Mouse (Mus musculus): ENCODE measurements around the gene Nudcd2. TPM values are rescaled to one million over a fixed set of nuclear protein-coding genes. Genes with fewer than 3 reads are reported as not detected.

The Nudcd2 gene
- polyA plus RNA-seq, 1 experiment from 2014 or later, result 83.1 TPM

DNA sequence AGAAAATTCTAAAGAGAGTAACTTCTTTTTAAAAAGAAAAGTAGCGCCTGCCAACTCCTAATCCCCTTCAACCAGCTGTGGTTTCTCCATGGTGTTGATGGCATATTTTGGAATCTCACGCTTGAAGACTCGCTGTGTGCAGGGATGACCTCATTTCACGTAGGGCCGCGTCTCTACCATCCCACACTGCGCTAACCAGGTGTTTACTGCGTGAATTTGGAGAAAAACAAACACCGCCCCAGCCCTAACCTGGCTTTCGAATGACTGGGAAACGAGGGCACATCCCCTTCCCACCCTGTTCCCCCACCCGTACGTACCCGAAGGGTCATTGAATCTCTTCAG lies 499 bp upstream of the Nudcd2 start:
- Histone ChIP-seq H3K36me3 (ENCODE audit: control insufficient read depth, insufficient read depth, low read length) (peaks cover 7% of the 10 kb centered on the region; the same call in 1 of the 2 replicates), H3K27ac (replicated peaks) (no peak overlapping the region), H3K4me1 (replicated peaks; ENCODE audit: control insufficient read depth, insufficient read depth) (peaks cover 3% of the 10 kb centered on the region; the same call in 1 of the 2 replicates), H3K4me2 (replicated peaks; ENCODE audit: low read depth) (peak overlapping the region; percentile 75), H3K9ac (ENCODE audit: low read length) (peak overlapping the region; percentile 36), H3K27me3 (ENCODE audit: control insufficient read depth, insufficient read depth, low read length) (no peaks in the 10 kb centered on the region), H3K9me3 (ENCODE audit: control insufficient read depth, low read length) (no peaks in the 10 kb centered on the region), H3K4me3 (ENCODE audit: low read depth, low read length) (peak overlapping the region; percentile 51)
- DNase-seq (ENCODE audit: low spot score) (no peak), ATAC-seq (ENCODE audit: low FRiP score, low TSS enrichment) (no peak; the same call in 1 of the 2 replicates)
- WGBS, result under 1% methylated on average over 14 of the region's 14 CpGs
- TF ChIP-seq CTCF (IDR thresholded peaks at IDR 0.05; ENCODE audit: low read depth), result no peak
- TF ChIP-seq EP300 (optimal IDR thresholded peaks at IDR 0.05), result no peak

DNA sequence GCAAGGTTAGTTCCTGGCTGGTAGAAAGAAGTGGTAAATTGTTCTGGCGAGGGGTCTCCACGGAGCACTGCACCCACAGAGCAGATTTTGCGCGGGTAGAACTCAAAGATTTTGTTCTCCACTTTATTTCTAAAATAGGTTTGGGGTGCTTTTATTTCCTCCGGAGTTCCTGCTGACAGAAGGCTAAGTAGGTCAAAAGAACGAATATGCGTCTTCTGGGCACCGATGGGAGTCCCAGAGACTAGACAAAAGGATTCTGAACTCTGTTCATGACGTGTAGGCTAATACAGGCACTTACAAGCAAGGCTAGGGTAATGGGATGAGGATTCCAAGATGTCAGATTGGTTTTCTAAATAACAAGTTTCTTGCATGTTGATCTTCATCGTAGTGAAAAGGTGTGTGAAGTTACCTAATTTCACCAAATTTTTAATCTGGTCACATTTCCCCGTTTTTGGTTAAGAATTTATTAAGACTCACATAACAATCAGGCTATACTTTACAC lies 835 bp downstream of the Nudcd2 start:
- H3K9ac ChIP-seq (ENCODE audit: low read length), result peak overlapping the region; percentile 89
- TF ChIP-seq CTCF (IDR thresholded peaks at IDR 0.05; ENCODE audit: low read depth) (no peak), EP300 (optimal IDR thresholded peaks at IDR 0.05) (no peak)
- ATAC-seq (ENCODE audit: low FRiP score, low TSS enrichment), result no peak
- peak overlapping the region; percentile 83 for H3K4me2 ChIP-seq (replicated peaks; ENCODE audit: low read depth)
- H3K36me3 ChIP-seq (ENCODE audit: control insufficient read depth, insufficient read depth, low read length), result peaks cover 9% of the 10 kb centered on the region; the same call in 1 of the 2 replicates
- 4% methylated on average over 11 of the region's 11 CpGs for WGBS
- peaks cover 3% of the 10 kb centered on the region; the same call in 1 of the 2 replicates for H3K4me1 ChIP-seq (replicated peaks; ENCODE audit: control insufficient read depth, insufficient read depth)
- no peaks in the 10 kb centered on the region for H3K9me3 ChIP-seq (ENCODE audit: control insufficient read depth, low read length)
- H3K4me3 ChIP-seq (ENCODE audit: low read depth, low read length), result peak overlapping the region; percentile 84
- H3K27me3 ChIP-seq (ENCODE audit: control insufficient read depth, insufficient read depth, low read length), result no peaks in the 10 kb centered on the region
- peak overlapping the region; percentile 84 for H3K27ac ChIP-seq (replicated peaks)
- no peak for DNase-seq (ENCODE audit: low spot score)

DNA sequence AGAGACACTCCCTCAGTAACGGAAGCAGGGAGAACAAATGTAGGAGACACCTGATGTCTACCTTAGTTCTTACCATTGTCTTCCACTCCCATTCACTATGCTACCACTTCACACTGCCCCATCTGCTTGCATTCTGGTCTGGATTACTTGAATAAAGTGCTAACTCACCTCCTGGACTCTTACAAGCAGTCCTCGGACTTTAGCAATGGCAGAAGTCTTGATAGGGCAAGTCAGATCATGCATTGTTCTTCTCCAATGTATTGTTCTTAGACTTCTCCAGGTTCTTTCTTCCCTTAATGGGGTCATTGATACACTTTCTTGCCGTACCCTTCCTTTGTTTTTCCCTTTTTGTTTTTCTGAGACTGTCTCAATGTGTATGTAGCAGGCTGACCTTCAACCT lies 3.9 kb downstream of the Nudcd2 start:
- Histone ChIP-seq H3K4me2 (replicated peaks; ENCODE audit: low read depth) (no peak overlapping the region), H3K4me3 (ENCODE audit: low read depth, low read length) (no peak overlapping the region), H3K4me1 (replicated peaks; ENCODE audit: control insufficient read depth, insufficient read depth) (no peaks in the 10 kb centered on the region), H3K27me3 (ENCODE audit: control insufficient read depth, insufficient read depth, low read length) (no peaks in the 10 kb centered on the region), H3K9ac (ENCODE audit: low read length) (no peak overlapping the region), H3K27ac (replicated peaks) (no peak overlapping the region), H3K36me3 (ENCODE audit: control insufficient read depth, insufficient read depth, low read length) (peaks cover 12% of the 10 kb centered on the region; the same call in 1 of the 2 replicates), H3K9me3 (ENCODE audit: control insufficient read depth, low read length) (no peaks in the 10 kb centered on the region)
- ATAC-seq (ENCODE audit: low FRiP score, low TSS enrichment), result no peak
- DNase-seq (ENCODE audit: low spot score), result no peak
- 83% methylated on average over 3 of the region's 3 CpGs for WGBS
- TF ChIP-seq EP300 (optimal IDR thresholded peaks at IDR 0.05), result no peak
- TF ChIP-seq CTCF (IDR thresholded peaks at IDR 0.05; ENCODE audit: low read depth), result no peak

DNA sequence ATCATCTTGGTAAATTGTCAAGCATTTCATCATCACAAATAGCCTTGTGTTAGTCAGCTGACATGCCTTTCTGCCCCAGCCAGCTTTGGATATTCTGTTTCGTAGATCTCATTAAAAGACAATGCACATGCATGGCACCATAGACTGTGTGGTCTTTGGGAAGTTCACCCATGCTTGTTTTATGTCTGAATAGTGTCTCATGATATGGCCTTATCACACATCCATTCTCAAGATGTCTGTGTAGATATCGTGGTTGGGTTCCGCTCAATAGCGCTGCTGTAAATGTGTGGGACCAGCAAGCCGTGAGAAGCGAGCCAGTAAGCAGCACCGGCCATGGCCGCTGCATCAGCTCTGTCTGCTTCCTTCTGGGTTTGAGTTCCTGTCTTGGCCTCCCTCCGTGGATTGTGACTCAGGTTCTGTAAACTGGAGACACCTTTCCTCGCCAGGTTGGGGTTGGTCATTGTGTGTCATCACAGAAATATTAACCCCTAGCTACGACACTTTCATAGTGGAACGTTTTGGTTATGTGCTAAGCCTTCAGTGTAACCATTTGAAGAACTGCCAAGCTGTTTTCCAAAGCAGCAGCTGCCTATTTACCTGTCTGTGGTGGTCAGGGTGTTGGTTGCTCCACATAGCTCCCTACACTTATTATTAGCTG lies 8.3 kb downstream of the Nudcd2 start:
- H3K9me3 ChIP-seq (ENCODE audit: control insufficient read depth, low read length), result no peaks in the 10 kb centered on the region
- 86% methylated on average over 12 of the region's 12 CpGs for WGBS
- no peak overlapping the region for H3K4me3 ChIP-seq (ENCODE audit: low read depth, low read length)
- ATAC-seq (ENCODE audit: low FRiP score, low TSS enrichment), result no peak
- H3K36me3 ChIP-seq (ENCODE audit: control insufficient read depth, insufficient read depth, low read length), result peaks cover 12% of the 10 kb centered on the region; the same call in 1 of the 2 replicates
- no peaks in the 10 kb centered on the region for H3K4me1 ChIP-seq (replicated peaks; ENCODE audit: control insufficient read depth, insufficient read depth)
- no peak overlapping the region for H3K9ac ChIP-seq (ENCODE audit: low read length)
- TF ChIP-seq CTCF (IDR thresholded peaks at IDR 0.05; ENCODE audit: low read depth) (no peak), EP300 (optimal IDR thresholded peaks at IDR 0.05) (no peak)
- DNase-seq (ENCODE audit: low spot score), result no peak
- H3K27me3 ChIP-seq (ENCODE audit: control insufficient read depth, insufficient read depth, low read length), result no peaks in the 10 kb centered on the region
- H3K27ac ChIP-seq (replicated peaks), result no peak overlapping the region
- H3K4me2 ChIP-seq (replicated peaks; ENCODE audit: low read depth), result no peak overlapping the region

DNA sequence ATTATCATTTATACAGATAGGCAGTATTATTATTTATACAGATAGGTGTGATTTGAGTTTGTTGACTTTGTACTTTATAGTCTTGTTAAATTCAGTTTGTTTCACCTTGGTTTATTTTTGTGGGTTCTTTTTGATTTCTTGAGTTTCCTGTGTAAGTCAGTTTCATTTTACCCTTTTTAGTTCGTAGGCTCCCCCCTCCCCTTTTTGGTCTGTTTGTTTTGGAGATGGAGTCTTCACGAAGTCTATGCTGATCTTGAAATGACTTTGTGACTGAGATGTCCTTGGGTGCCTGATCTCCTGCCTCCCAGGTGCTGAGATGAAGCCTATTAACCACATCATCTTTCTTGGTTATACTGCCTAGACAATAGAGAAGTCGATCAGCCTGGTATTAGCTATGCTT lies 10.9 kb downstream of the Nudcd2 start:
- no peak overlapping the region for H3K27ac ChIP-seq (replicated peaks)

DNA sequence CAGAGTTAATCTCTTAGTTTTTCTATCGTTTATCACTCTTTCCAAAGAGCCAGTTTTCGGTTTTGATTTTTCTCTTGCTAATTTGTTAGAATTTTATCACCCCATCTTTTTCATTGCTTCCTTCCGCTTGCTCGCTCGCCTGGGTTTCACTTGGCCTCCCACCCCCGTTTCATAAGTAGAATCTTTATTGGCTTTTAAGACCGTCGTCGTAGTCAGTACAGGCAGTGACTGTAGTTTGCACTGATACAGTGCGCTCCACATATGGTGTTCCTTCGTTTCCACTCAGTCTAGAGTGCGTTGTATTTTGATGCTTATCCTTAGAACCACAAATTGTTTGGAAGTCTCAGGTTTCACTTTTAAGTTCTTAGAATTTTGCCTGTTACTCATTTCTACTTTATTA lies 12.9 kb downstream of the Nudcd2 start:
- 89% methylated on average over 12 of the region's 12 CpGs for WGBS

More for the DNA sequence above, 10.9 kb downstream of the Nudcd2 start:
- Histone ChIP-seq H3K9me3 (ENCODE audit: control insufficient read depth, low read length) (no peaks in the 10 kb centered on the region), H3K9ac (ENCODE audit: low read length) (no peak overlapping the region), H3K4me3 (ENCODE audit: low read depth, low read length) (no peak overlapping the region), H3K4me2 (replicated peaks; ENCODE audit: low read depth) (no peak overlapping the region), H3K4me1 (replicated peaks; ENCODE audit: control insufficient read depth, insufficient read depth) (no peaks in the 10 kb centered on the region), H3K27me3 (ENCODE audit: control insufficient read depth, insufficient read depth, low read length) (no peaks in the 10 kb centered on the region), H3K36me3 (ENCODE audit: control insufficient read depth, insufficient read depth, low read length) (peaks cover 3% of the 10 kb centered on the region; the same call in 1 of the 2 replicates)
- ATAC-seq (ENCODE audit: low FRiP score, low TSS enrichment), result no peak
- 74% methylated on average over 3 of the region's 3 CpGs for WGBS
- TF ChIP-seq CTCF (IDR thresholded peaks at IDR 0.05; ENCODE audit: low read depth) (no peak), EP300 (optimal IDR thresholded peaks at IDR 0.05) (no peak)
- no peak for DNase-seq (ENCODE audit: low spot score)

More for the DNA sequence above, 12.9 kb downstream of the Nudcd2 start:
- Histone ChIP-seq H3K4me1 (replicated peaks; ENCODE audit: control insufficient read depth, insufficient read depth) (no peaks in the 10 kb centered on the region), H3K4me3 (ENCODE audit: low read depth, low read length) (no peak overlapping the region), H3K27me3 (ENCODE audit: control insufficient read depth, insufficient read depth, low read length) (no peaks in the 10 kb centered on the region), H3K9ac (ENCODE audit: low read length) (no peak overlapping the region), H3K27ac (replicated peaks) (no peak overlapping the region), H3K36me3 (ENCODE audit: control insufficient read depth, insufficient read depth, low read length) (peaks cover 3% of the 10 kb centered on the region; the same call in 1 of the 2 replicates), H3K9me3 (ENCODE audit: control insufficient read depth, low read length) (no peaks in the 10 kb centered on the region), H3K4me2 (replicated peaks; ENCODE audit: low read depth) (no peak overlapping the region)
- ATAC-seq (ENCODE audit: low FRiP score, low TSS enrichment) (no peak), DNase-seq (ENCODE audit: low spot score) (no peak)
- TF ChIP-seq CTCF (IDR thresholded peaks at IDR 0.05; ENCODE audit: low read depth) (no peak), EP300 (optimal IDR thresholded peaks at IDR 0.05) (no peak)

All from stomach, postnatal 0 days (tissue).